Mouse (Mus musculus): ENCODE data around the gene Nhsl2.

DNA sequence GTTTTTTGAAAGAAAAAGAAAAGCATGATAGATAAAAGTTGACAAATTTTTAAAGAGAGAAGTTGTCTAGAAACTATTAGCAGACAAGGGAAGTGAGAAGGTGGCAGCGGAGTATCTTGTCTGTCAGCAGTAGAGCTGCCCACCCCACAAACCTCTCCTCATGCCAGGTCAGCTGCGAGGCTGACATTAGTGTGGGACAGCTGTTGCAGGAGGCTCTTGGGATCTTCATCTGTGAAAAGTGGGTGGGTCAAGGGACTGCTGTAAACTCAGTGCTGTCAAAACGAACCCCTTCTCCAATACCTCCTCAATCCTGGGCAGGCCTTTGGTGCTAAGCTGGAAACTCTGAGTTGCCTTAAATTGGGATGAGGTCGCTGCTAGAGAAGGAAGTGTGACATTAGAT, 202.0 kb downstream of the Nhsl2 start:
- TF ChIP-seq POLR2A (IDR thresholded peaks at IDR 0.05; ENCODE audit: low read depth, low read length) (no peak), CTCF (IDR thresholded peaks at IDR 0.05; ENCODE audit: extremely low read depth, insufficient read length, insufficient replicate concordance, low read depth, low read length) (no peak)

All from small intestine, adult 2 months (tissue).